Mouse (Mus musculus) cerebellum, adult 9-11 months (tissue): ENCODE data around the gene Kif21a.

Experiments used
- DNase-seq: peaks from one replicate; pipeline ENCODE4 v3.0.0; 2022

Kif21a gene

GRCm38 (mm10) chr15:91049496-91050441 lies at the start of gene Kif21a:
TSS of gene Kif21a (minus strand) at chr15:91049948.
- DNase-seq, result peak; percentile 91

GRCm38 (mm10) chr15:91096606-91097005 lies 46.9 kb upstream of the Kif21a start:
- DNase-seq, result no peak

GRCm38 (mm10) chr15:91089427-91089826 lies 39.7 kb upstream of the Kif21a start:
- DNase-seq, result no peak

- DNase-seq, result no peak
These were observed 38.3 kb upstream of the Kif21a start for GRCm38 (mm10) chr15:91088071-91088470.

- DNase-seq, result no peak
These were observed 28.0 kb upstream of the Kif21a start for GRCm38 (mm10) chr15:91077457-91078410.

- no peak for DNase-seq
These were observed 22.7 kb upstream of the Kif21a start for GRCm38 (mm10) chr15:91072440-91072839.

- DNase-seq, result no peak
These were observed 14.6 kb upstream of the Kif21a start for GRCm38 (mm10) chr15:91064310-91064826.

GRCm38 (mm10) chr15:91063845-91064244 lies 14.1 kb upstream of the Kif21a start:
- no peak for DNase-seq

GRCm38 (mm10) chr15:91056866-91057342 lies 7.2 kb upstream of the Kif21a start:
- DNase-seq, result no peak

- no peak for DNase-seq
These were observed 6.6 kb upstream of the Kif21a start for GRCm38 (mm10) chr15:91056176-91056865.

GRCm38 (mm10) chr15:91048951-91049495 lies 725 bp downstream of the Kif21a start:
- DNase-seq, result peak; percentile 72

- no peak for DNase-seq
These were observed 2.1 kb downstream of the Kif21a start for GRCm38 (mm10) chr15:91047627-91048026.

GRCm38 (mm10) chr15:91046506-91046905 lies 3.2 kb downstream of the Kif21a start:
- no peak for DNase-seq

GRCm38 (mm10) chr15:91043263-91043662 lies 6.5 kb downstream of the Kif21a start:
- DNase-seq, result no peak

GRCm38 (mm10) chr15:91038860-91039259 lies 10.9 kb downstream of the Kif21a start:
- no peak for DNase-seq

GRCm38 (mm10) chr15:91034090-91034489 lies 15.7 kb downstream of the Kif21a start:
- no peak for DNase-seq

GRCm38 (mm10) chr15:91033529-91033928 lies 16.2 kb downstream of the Kif21a start:
- DNase-seq, result no peak

- no peak for DNase-seq
These were observed 20.8 kb downstream of the Kif21a start for GRCm38 (mm10) chr15:91028962-91029361.

GRCm38 (mm10) chr15:91028494-91028893 lies 21.3 kb downstream of the Kif21a start:
- no peak for DNase-seq

- DNase-seq, result no peak
These were observed 27.5 kb downstream of the Kif21a start for GRCm38 (mm10) chr15:91022276-91022675.

GRCm38 (mm10) chr15:91018861-91019187 lies 30.9 kb downstream of the Kif21a start:
- DNase-seq, result no peak
